Mouse (Mus musculus): ENCODE results near the gene Vstm4. TPM values are rescaled to one million over a fixed set of nuclear protein-coding genes. Genes with fewer than 3 reads are reported as not detected.

Gene Vstm4
- under 1 TPM in 1 of 2 experiments, not detected in 1; 0.11 TPM for polyA plus RNA-seq (2017; shearing (Covaris generic))

DNA sequence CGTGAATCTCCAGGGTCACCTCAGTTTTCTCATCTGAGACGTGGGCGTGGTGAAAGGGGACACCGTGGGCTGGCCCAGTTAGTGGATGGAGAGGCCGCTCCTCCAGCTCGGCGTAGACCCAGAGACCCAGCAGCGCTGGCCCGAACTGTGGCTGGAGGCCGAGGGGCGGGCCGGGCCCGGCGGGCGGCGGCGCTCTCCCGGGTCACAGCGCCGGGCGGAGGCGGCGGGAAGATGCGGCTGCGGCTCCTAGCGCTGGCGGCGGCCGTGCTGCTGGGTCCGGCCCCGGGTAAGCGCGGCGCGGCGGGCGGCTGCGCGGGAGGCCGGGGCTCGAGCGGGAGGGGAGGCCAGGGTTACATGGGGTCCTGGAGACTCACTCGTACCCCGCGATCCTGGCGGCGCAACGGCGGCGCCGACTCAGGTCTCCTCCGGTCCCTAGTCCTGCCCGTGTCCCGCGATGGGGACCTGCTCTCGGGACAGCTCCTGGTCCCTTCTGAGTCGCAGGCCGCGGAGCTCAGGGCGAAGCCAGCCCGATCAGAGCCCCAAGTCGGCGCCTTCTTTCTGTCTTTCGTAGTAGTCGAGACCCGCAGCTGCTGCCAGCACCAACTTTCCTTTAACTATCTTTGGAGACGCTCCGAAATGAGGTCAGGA is at the start of gene Vstm4:
TSS of gene Vstm4 (plus strand) at position 76 of the 648 bp plus-strand sequence.

DNA sequence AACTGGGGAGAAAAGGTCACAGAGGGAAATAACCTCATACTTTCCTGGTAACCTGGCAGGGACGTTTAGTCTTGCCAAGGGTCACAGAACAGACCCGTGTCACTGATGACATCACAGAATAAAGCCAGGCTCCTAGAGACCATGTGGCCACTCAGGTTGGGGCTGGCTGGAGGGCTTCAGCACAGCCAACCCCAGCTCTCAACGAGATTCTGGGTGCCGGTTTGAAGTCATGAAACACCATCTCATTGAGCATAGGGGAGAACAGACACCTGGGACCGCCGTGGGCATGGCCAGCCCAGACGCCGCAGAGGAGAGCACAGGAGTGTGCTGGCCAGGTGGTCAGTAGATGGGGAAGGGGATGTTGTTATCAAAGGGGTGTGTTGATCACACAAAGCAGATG is 22.7 kb upstream of the Vstm4 start, which contains the start of gene Fam170b:
TSS of gene Fam170b (plus strand) at position 116 of the 400 bp plus-strand sequence.

Other genes starting within 250 kb of the Vstm4 start
- not detected for gene 3425401B19Rik, start 171.5 kb upstream of the Vstm4 start, polyA plus RNA-seq (2017; shearing (Covaris generic))
- gene Tmem273, start 70.8 kb upstream of the Vstm4 start, polyA plus RNA-seq (2017; shearing (Covaris generic)) = 10 to 100 TPM in 1 of 2 experiments, 1 to 10 TPM in 1; 6.5 to 16.2 TPM
- gene Fam170b, start 22.8 kb upstream of the Vstm4 start, polyA plus RNA-seq (2017; shearing (Covaris generic)) = under 1 TPM in 1 of 2 experiments, not detected in 1; 0.16 TPM
- under 1 TPM in 1 of 2 experiments, not detected in 1; 0.60 TPM for gene Lrrc18, start 134.6 kb downstream of the Vstm4 start, polyA plus RNA-seq (2017; shearing (Covaris generic))

Measured in inflammation-experienced regulatory T-cells (primary cell).